Mouse (Mus musculus): ENCODE results near the gene Rai14. TPM values are rescaled to one million over a fixed set of nuclear protein-coding genes. Genes with fewer than 3 reads are reported as not detected.

Gene Rai14
- polyA plus RNA-seq, 1 experiment = 18.9 TPM

GRCm38 (mm10) chr15:10664529-10664898, 49.9 kb downstream of the Rai14 start:
- DNase-seq (ENCODE audit: low read depth) = no peak
- no peak for TF ChIP-seq POLR2A (IDR thresholded peaks at IDR 0.05; ENCODE audit: borderline replicate concordance, extremely low read depth, insufficient read depth, insufficient read length, poor library complexity, severe bottlenecking)
- TF ChIP-seq CTCF (IDR thresholded peaks at IDR 0.05; ENCODE audit: borderline replicate concordance, extremely low read depth, insufficient read depth, insufficient read length) = no peak

GRCm38 (mm10) chr15:10663793-10664528, 50.5 kb downstream of the Rai14 start:
- no peak for DNase-seq (ENCODE audit: low read depth)
- TF ChIP-seq CTCF (IDR thresholded peaks at IDR 0.05; ENCODE audit: borderline replicate concordance, extremely low read depth, insufficient read depth, insufficient read length) (no peak), POLR2A (IDR thresholded peaks at IDR 0.05; ENCODE audit: borderline replicate concordance, extremely low read depth, insufficient read depth, insufficient read length, poor library complexity, severe bottlenecking) (no peak)

GRCm38 (mm10) chr15:10661961-10662606, 52.3 kb downstream of the Rai14 start:
- peak; percentile 47 for DNase-seq (ENCODE audit: low read depth)
- no peak for TF ChIP-seq CTCF (IDR thresholded peaks at IDR 0.05; ENCODE audit: borderline replicate concordance, extremely low read depth, insufficient read depth, insufficient read length)

- TF ChIP-seq POLR2A (IDR thresholded peaks at IDR 0.05; ENCODE audit: borderline replicate concordance, extremely low read depth, insufficient read depth, insufficient read length, poor library complexity, severe bottlenecking) (no peak), CTCF (IDR thresholded peaks at IDR 0.05; ENCODE audit: borderline replicate concordance, extremely low read depth, insufficient read depth, insufficient read length) (no peak)
- no peak for DNase-seq (ENCODE audit: low read depth)
Measured at GRCm38 (mm10) chr15:10658803-10659202, 55.6 kb downstream of the Rai14 start.

GRCm38 (mm10) chr15:10656146-10656545, 58.3 kb downstream of the Rai14 start:
- peak; percentile 82 for DNase-seq (ENCODE audit: low read depth)
- TF ChIP-seq CTCF (IDR thresholded peaks at IDR 0.05; ENCODE audit: borderline replicate concordance, extremely low read depth, insufficient read depth, insufficient read length) = no peak
- TF ChIP-seq POLR2A (IDR thresholded peaks at IDR 0.05; ENCODE audit: borderline replicate concordance, extremely low read depth, insufficient read depth, insufficient read length, poor library complexity, severe bottlenecking) = no peak

GRCm38 (mm10) chr15:10655151-10655905, 59.1 kb downstream of the Rai14 start:
- TF ChIP-seq POLR2A (IDR thresholded peaks at IDR 0.05; ENCODE audit: borderline replicate concordance, extremely low read depth, insufficient read depth, insufficient read length, poor library complexity, severe bottlenecking) (no peak), CTCF (IDR thresholded peaks at IDR 0.05; ENCODE audit: borderline replicate concordance, extremely low read depth, insufficient read depth, insufficient read length) (no peak)

GRCm38 (mm10) chr15:10654696-10655095, 59.7 kb downstream of the Rai14 start:
- peak; percentile 63 for DNase-seq (ENCODE audit: low read depth)
- TF ChIP-seq POLR2A (IDR thresholded peaks at IDR 0.05; ENCODE audit: borderline replicate concordance, extremely low read depth, insufficient read depth, insufficient read length, poor library complexity, severe bottlenecking) (no peak), CTCF (IDR thresholded peaks at IDR 0.05; ENCODE audit: borderline replicate concordance, extremely low read depth, insufficient read depth, insufficient read length) (no peak)

More at GRCm38 (mm10) chr15:10655151-10655905, 59.1 kb downstream of the Rai14 start:
- peak; percentile 97 for DNase-seq (ENCODE audit: low read depth)

GRCm38 (mm10) chr15:10652931-10653475, 61.4 kb downstream of the Rai14 start:
- no peak for DNase-seq (ENCODE audit: low read depth)

GRCm38 (mm10) chr15:10648372-10649109, 65.9 kb downstream of the Rai14 start:
- no peak for TF ChIP-seq CTCF (IDR thresholded peaks at IDR 0.05; ENCODE audit: borderline replicate concordance, extremely low read depth, insufficient read depth, insufficient read length)
- peak; percentile 82 for DNase-seq (ENCODE audit: low read depth)

More at GRCm38 (mm10) chr15:10652931-10653475, 61.4 kb downstream of the Rai14 start:
- no peak for TF ChIP-seq CTCF (IDR thresholded peaks at IDR 0.05; ENCODE audit: borderline replicate concordance, extremely low read depth, insufficient read depth, insufficient read length)
- TF ChIP-seq POLR2A (IDR thresholded peaks at IDR 0.05; ENCODE audit: borderline replicate concordance, extremely low read depth, insufficient read depth, insufficient read length, poor library complexity, severe bottlenecking) = no peak

GRCm38 (mm10) chr15:10646297-10646696, 68.1 kb downstream of the Rai14 start:
- DNase-seq (ENCODE audit: low read depth) = no peak
- TF ChIP-seq CTCF (IDR thresholded peaks at IDR 0.05; ENCODE audit: borderline replicate concordance, extremely low read depth, insufficient read depth, insufficient read length) (no peak), POLR2A (IDR thresholded peaks at IDR 0.05; ENCODE audit: borderline replicate concordance, extremely low read depth, insufficient read depth, insufficient read length, poor library complexity, severe bottlenecking) (no peak)

GRCm38 (mm10) chr15:10645101-10645500, 69.3 kb downstream of the Rai14 start:
- DNase-seq (ENCODE audit: low read depth) = no peak
- no peak for TF ChIP-seq CTCF (IDR thresholded peaks at IDR 0.05; ENCODE audit: borderline replicate concordance, extremely low read depth, insufficient read depth, insufficient read length)
- TF ChIP-seq POLR2A (IDR thresholded peaks at IDR 0.05; ENCODE audit: borderline replicate concordance, extremely low read depth, insufficient read depth, insufficient read length, poor library complexity, severe bottlenecking) = no peak
